Mouse (Mus musculus) forebrain, postnatal 0 days (tissue): ENCODE results near the gene Lrrc75a. TPM values are rescaled to one million over a fixed set of nuclear protein-coding genes. Genes with fewer than 3 reads are reported as not detected.
A peak's percentile ranks its signal among the peaks of the same experiment; 100 is the strongest.

Source experiments
- ATAC-seq: fragments of 200-750 bp; cut with Nextera tagmentation; 2 replicates; pipeline ENCODE4 v1.8.0; 2017; ENCODE audit warnings: mild to moderate bottlenecking, moderate library complexity
- DNase-seq: peaks from one replicate; pipeline ENCODE4 v3.0.0-alpha.2; 2015
- H3K27ac ChIP-seq: fragments of 300-500 bp; sonication (generic); 2 replicates; pipeline ENCODE4 v1.5.1; 2014; ENCODE audit warnings: low read depth, mild to moderate bottlenecking, antibody characterized with exemption, low read length, moderate library complexity, mixed read lengths
- H3K27me3 ChIP-seq: fragments of 300-500 bp; sonication (generic); 2 replicates; pipeline ENCODE4 v1.6.1; 2014; ENCODE audit warnings: mild to moderate bottlenecking, low read length, mixed read lengths; ENCODE audit not compliant: insufficient read depth
- H3K36me3 ChIP-seq: fragments of 300-500 bp; sonication (generic); 2 replicates; pipeline ENCODE4 v1.6.1; 2014; ENCODE audit warnings: mild to moderate bottlenecking, moderate library complexity; ENCODE audit not compliant: insufficient read depth
- H3K4me1 ChIP-seq: fragments of 300-500 bp; sonication (generic); 2 replicates; pipeline ENCODE4 v1.6.1; 2014; ENCODE audit warnings: antibody characterized with exemption; ENCODE audit not compliant: insufficient read depth
- H3K4me2 ChIP-seq: fragments of 300-500 bp; sonication (generic); 2 replicates; pipeline ENCODE4 v1.6.1; 2014; ENCODE audit warnings: low read depth, mild to moderate bottlenecking, moderate library complexity
- H3K4me3 ChIP-seq: fragments of 300-500 bp; sonication (generic); 2 replicates; pipeline ENCODE4 v1.5.1; 2014; ENCODE audit warnings: low read depth, low read length, mixed read lengths
- H3K9ac ChIP-seq: fragments of 300-500 bp; sonication (generic); 2 replicates; pipeline ENCODE4 v1.6.1; 2014; ENCODE audit warnings: mild to moderate bottlenecking
- H3K9me3 ChIP-seq: fragments of 300-500 bp; sonication (generic); 2 replicates; pipeline ENCODE4 v1.6.1; 2016; ENCODE audit warnings: low read length
- CTCF ChIP-seq: sonication (generic); IDR thresholded peaks from 2 replicates; pipeline ENCODE4 v1.5.1; 2016; ENCODE audit warnings: antibody characterized with exemption, control low read depth, low read depth
- WGBS: fragments of 180-500 bp; shearing (Covaris S2); extraction: QIAGEN DNeasy Blood & Tissue Kit; methylation state at CpG from one replicate; pipeline ENCODE4 v1.1.7; 2014; 5-methylcytosine and 5-hydroxymethylcytosine counted together
- polyA plus RNA-seq: library from polyadenylated mRNA; unstranded; fragments of >200 nt; fragmentation: Nextera tagmentation; extraction: Ambion mirVana; gene quantifications from 2 replicates; pipeline ENCODE4 v1.2.1, GENCODE M21; 2015
- total RNA-seq: library from RNA; depleted of rRNA; stranded (reverse); fragments of >200 nt; gene quantifications from 2 replicates; pipeline ENCODE4 v1.2.3, GENCODE M21; 2014

The Lrrc75a gene
- total and polyA plus RNA-seq, 2 experiments from 2014 or later: 7.1 to 13.2 TPM

- Histone ChIP-seq H3K4me2 (no peak overlapping the region), H3K9me3 (no peaks in the 10 kb centered on the region), H3K4me1 (no peaks in the 10 kb centered on the region), H3K27me3 (no peaks in the 10 kb centered on the region), H3K36me3 (no peaks in the 10 kb centered on the region), H3K4me3 (no peak overlapping the region), H3K9ac (no peak overlapping the region), H3K27ac (no peak overlapping the region)
- WGBS: 76% methylated on average over 7 of the region's 7 CpGs
- DNase-seq (no peak), ATAC-seq (no peak)
- TF ChIP-seq CTCF: no peak
Observed at GRCm38 (mm10) chr11:62565747-62566146, 82.6 kb downstream of the Lrrc75a start.

- H3K27ac ChIP-seq: no peak overlapping the region
- H3K4me3 ChIP-seq: no peak overlapping the region
- no peaks in the 10 kb centered on the region for H3K9me3 ChIP-seq
- no peaks in the 10 kb centered on the region for H3K27me3 ChIP-seq
- H3K9ac ChIP-seq: no peak overlapping the region
- no peak for TF ChIP-seq CTCF
- DNase-seq (no peak), ATAC-seq (no peak)
- no peaks in the 10 kb centered on the region for H3K36me3 ChIP-seq
- no peak overlapping the region for H3K4me2 ChIP-seq
- 95% methylated on average over 2 of the region's 2 CpGs for WGBS
- H3K4me1 ChIP-seq: no peaks in the 10 kb centered on the region
Observed at GRCm38 (mm10) chr11:62563590-62563989, 84.7 kb downstream of the Lrrc75a start.

- Histone ChIP-seq H3K27ac (no peak overlapping the region), H3K4me3 (peak overlapping the region; percentile 24), H3K9me3 (no peaks in the 10 kb centered on the region), H3K4me2 (peak overlapping the region; percentile 45), H3K36me3 (no peaks in the 10 kb centered on the region), H3K9ac (no peak overlapping the region), H3K4me1 (no peaks in the 10 kb centered on the region), H3K27me3 (no peaks in the 10 kb centered on the region)
- 35% methylated on average over 43 of the region's 43 CpGs for WGBS
- no peak for TF ChIP-seq CTCF
- ATAC-seq (no peak), DNase-seq (no peak)
Observed at GRCm38 (mm10) chr11:62560463-62561016, 87.8 kb downstream of the Lrrc75a start.

- Histone ChIP-seq H3K4me3 (no peak overlapping the region), H3K36me3 (peaks cover 10% of the 10 kb centered on the region; the same call in 1 of the 2 replicates), H3K9me3 (no peaks in the 10 kb centered on the region), H3K27me3 (no peaks in the 10 kb centered on the region), H3K27ac (no peak overlapping the region), H3K4me1 (peaks cover 13% of the 10 kb centered on the region), H3K4me2 (no peak overlapping the region), H3K9ac (no peak overlapping the region)
- TF ChIP-seq CTCF: no peak
- no peak for ATAC-seq
- DNase-seq: no peak
- WGBS: 71% methylated on average over 6 of the region's 6 CpGs
Observed at GRCm38 (mm10) chr11:62558961-62559646, 89.2 kb downstream of the Lrrc75a start.

- Histone ChIP-seq H3K27me3 (no peaks in the 10 kb centered on the region), H3K4me2 (no peak overlapping the region), H3K9me3 (no peaks in the 10 kb centered on the region), H3K27ac (no peak overlapping the region), H3K36me3 (peaks cover 17% of the 10 kb centered on the region; the same call in 1 of the 2 replicates), H3K4me1 (peaks cover 22% of the 10 kb centered on the region), H3K9ac (no peak overlapping the region), H3K4me3 (no peak overlapping the region)
- TF ChIP-seq CTCF: no peak
- WGBS: 68% methylated on average over 2 of the region's 2 CpGs
- ATAC-seq (no peak), DNase-seq (no peak)
Observed at GRCm38 (mm10) chr11:62558152-62558551, 90.2 kb downstream of the Lrrc75a start.

GRCm38 (mm10) chr11:62557205-62557604 lies 91.1 kb downstream of the Lrrc75a start:
- H3K9me3 ChIP-seq: no peaks in the 10 kb centered on the region
- TF ChIP-seq CTCF: no peak
- H3K4me2 ChIP-seq: no peak overlapping the region
- DNase-seq: no peak
- H3K4me3 ChIP-seq: no peak overlapping the region
- H3K9ac ChIP-seq: no peak overlapping the region
- no peak for ATAC-seq
- no peak overlapping the region for H3K27ac ChIP-seq
- peaks cover 17% of the 10 kb centered on the region; the same call in 1 of the 2 replicates for H3K36me3 ChIP-seq
- WGBS: 70% methylated on average over 5 of the region's 5 CpGs
- H3K27me3 ChIP-seq: no peaks in the 10 kb centered on the region
- H3K4me1 ChIP-seq: peaks cover 22% of the 10 kb centered on the region

- ATAC-seq (no peak), DNase-seq (no peak)
- Histone ChIP-seq H3K9me3 (no peaks in the 10 kb centered on the region), H3K27ac (no peak overlapping the region), H3K9ac (no peak overlapping the region), H3K4me2 (no peak overlapping the region), H3K27me3 (no peaks in the 10 kb centered on the region), H3K4me3 (no peak overlapping the region), H3K4me1 (peaks cover 22% of the 10 kb centered on the region), H3K36me3 (peaks cover 17% of the 10 kb centered on the region; the same call in 1 of the 2 replicates)
- no peak for TF ChIP-seq CTCF
Observed at GRCm38 (mm10) chr11:62555896-62556412, 92.4 kb downstream of the Lrrc75a start.
